Mouse (Mus musculus) bone marrow, adult 2 months (tissue): Measurements from ENCODE around the gene Marveld1.

Experiments used
- CTCF ChIP-seq: fragments of 200-500 bp; IDR thresholded peaks from 2 replicates; pipeline ENCODE4 v1.5.1; 2011; ENCODE audit warnings: low read length, control low read depth; ENCODE audit not compliant: control insufficient read depth, insufficient read depth
- POLR2A ChIP-seq: fragments of 200-500 bp; IDR thresholded peaks from 2 replicates; pipeline ENCODE4 v1.6.1; 2011; ENCODE audit warnings: low read depth, mild to moderate bottlenecking, control low read depth, low read length, borderline replicate concordance; ENCODE audit not compliant: control insufficient read depth

DNA sequence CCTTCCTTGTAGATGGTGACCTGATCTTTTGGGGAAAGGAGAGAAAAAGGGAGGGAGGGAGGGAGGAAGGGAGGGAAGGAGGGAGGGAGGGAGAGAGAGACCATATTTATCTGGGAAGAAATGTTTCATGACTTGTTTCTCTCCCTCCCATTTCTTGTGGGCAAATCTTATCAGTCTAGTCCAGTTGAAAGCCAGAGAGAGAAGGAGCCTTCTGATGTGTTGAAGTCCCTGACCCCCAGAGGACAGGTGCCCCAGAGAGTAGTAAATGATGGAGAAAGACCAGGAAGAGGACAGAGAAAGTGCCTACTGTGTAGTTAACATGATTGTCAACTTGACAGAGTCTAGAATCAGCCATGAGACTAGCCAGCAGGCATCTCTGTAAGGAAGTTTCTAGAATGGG, 12.1 kb upstream of the Marveld1 start:
- TF ChIP-seq CTCF (no peak), POLR2A (no peak)
